Mouse (Mus musculus) heart, embryonic 10.5 days (tissue): ENCODE measurements around the gene P4htm. TPM values are rescaled to one million over a fixed set of nuclear protein-coding genes. Genes with fewer than 3 reads are reported as not detected.

Experiments used
- DNase-seq: peaks from one replicate; pipeline ENCODE4 v3.0.0-alpha.2; 2017; ENCODE audit warnings: low spot score
- H3K27ac ChIP-seq: fragments of 300-500 bp; sonication (generic); 2 replicates; pipeline ENCODE4 v1.5.1; 2016; ENCODE audit warnings: mild to moderate bottlenecking
- H3K27me3 ChIP-seq: fragments of 300-500 bp; sonication (generic); 2 replicates; pipeline ENCODE4 v1.6.1; 2016; ENCODE audit warnings: mild to moderate bottlenecking; ENCODE audit not compliant: poor library complexity, insufficient read depth, severe bottlenecking
- H3K36me3 ChIP-seq: fragments of 300-500 bp; sonication (generic); 2 replicates; pipeline ENCODE4 v1.6.1; 2016; ENCODE audit warnings: mild to moderate bottlenecking, moderate library complexity
- H3K4me1 ChIP-seq: fragments of 300-500 bp; sonication (generic); 2 replicates; pipeline ENCODE4 v1.6.1; 2016; ENCODE audit warnings: mild to moderate bottlenecking
- H3K4me3 ChIP-seq: fragments of 300-500 bp; sonication (generic); 2 replicates; pipeline ENCODE4 v1.5.1; 2016; ENCODE audit warnings: mild to moderate bottlenecking, moderate library complexity
- H3K9me3 ChIP-seq: fragments of 300-500 bp; sonication (generic); 2 replicates; pipeline ENCODE4 v1.6.1; 2016; ENCODE audit warnings: mild to moderate bottlenecking, moderate library complexity
- WGBS: fragments of 180-500 bp; shearing (Covaris S2); methylation state at CpG from one replicate; pipeline ENCODE4 v1.1.7; 2016; 5-methylcytosine and 5-hydroxymethylcytosine counted together
- microRNA counts: library from miRNA; unstranded; fragments of <30 nt; microRNA quantifications from one replicate; lab custom pipeline; 2017
- microRNA-seq: library from miRNA; unstranded; fragments of <30 nt; microRNA quantifications from one replicate; pipeline ENCODE4, GENCODE M21; 2017
- polyA plus RNA-seq: library from polyadenylated mRNA; unstranded; fragments of >200 nt; fragmentation: Nextera tagmentation; extraction: Ambion mirVana; gene quantifications from 2 replicates; pipeline ENCODE4 v1.2.1, GENCODE M21; 2016

P4htm gene
- polyA plus RNA-seq, 1 experiment from 2014 or later: 13.2 TPM

DNA sequence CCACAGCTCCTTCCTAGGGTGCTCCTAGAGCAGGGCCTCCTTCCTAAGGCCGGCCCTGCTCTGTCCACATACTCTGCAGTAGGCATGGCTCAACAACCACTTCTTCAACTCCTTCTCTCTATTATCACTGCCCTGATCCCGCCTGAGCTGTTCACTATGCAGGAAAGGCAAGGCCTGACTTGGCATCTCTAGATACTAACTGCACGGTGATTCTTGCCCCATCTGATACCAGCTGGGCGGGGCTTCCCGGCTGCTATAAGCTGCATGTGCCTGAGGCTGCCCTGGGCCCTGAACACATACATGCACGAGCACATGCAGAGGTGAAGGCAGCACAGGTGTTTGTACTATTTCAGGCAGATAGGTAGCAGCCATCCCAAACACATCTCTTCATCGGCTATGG, 33.3 kb downstream of the P4htm start:
- no peaks in the 10 kb centered on the region for H3K9me3 ChIP-seq
- no peaks in the 10 kb centered on the region for H3K27me3 ChIP-seq
- no peak overlapping the region for H3K27ac ChIP-seq
- H3K4me3 ChIP-seq: no peak overlapping the region
- H3K4me1 ChIP-seq: peaks cover 40% of the 10 kb centered on the region
- no peak for DNase-seq
- 81% methylated on average over 7 of the region's 7 CpGs for WGBS
- H3K36me3 ChIP-seq: peaks cover 50% of the 10 kb centered on the region

DNA sequence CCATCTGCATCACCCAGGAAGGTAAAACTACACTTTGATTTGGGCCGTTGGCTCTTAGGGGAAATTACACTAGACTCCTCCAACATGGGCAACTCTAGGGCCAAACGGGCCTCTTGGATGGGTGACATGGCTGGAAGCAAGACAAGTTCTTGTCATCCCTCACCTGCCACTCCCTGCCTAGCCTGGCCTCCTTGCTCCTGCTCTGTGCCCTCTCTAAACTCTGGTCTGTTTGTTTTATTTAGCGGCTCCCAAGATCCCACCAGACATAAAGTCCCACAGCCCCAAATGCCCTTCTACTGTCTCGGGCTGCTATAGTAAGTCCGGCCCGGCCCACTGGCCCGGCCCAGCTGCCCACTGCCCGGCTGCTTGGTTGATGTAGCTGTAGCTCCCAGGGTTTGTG, 33.8 kb downstream of the P4htm start:
- peaks cover 54% of the 10 kb centered on the region for H3K36me3 ChIP-seq
- DNase-seq: no peak
- H3K4me1 ChIP-seq: peaks cover 35% of the 10 kb centered on the region
- no peaks in the 10 kb centered on the region for H3K9me3 ChIP-seq
- WGBS: 92% methylated on average over 8 of the region's 8 CpGs
- no peak overlapping the region for H3K4me3 ChIP-seq
- H3K27me3 ChIP-seq: no peaks in the 10 kb centered on the region
- no peak overlapping the region for H3K27ac ChIP-seq

DNA sequence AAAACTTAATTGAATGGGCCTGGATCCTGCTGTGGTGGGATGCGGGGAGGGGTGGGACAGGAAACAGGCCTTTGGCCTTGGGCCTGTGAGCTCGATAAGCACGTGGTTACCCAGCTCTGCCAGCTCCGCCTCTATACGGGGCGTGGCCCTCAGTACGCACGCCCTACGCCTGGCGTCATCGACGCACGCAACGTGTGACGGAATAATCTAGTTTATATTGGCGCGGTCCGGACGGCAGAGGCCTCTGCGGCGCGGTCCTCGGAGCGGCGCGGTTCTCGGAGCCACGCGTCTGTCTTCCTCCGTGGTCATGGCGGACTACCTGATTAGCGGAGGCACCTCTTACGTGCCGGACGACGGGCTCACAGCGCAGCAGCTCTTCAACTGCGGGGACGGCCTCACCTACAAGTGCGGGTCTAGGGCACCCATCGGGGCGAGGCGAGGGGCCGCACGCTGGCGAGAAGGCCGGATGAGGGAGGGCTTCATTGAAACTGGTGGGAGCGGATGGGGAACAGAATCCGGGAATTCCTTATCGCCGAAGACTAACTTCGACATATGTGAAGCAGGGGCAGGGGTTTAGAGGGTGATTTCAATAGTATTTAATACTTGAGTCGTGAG, 37.1 kb downstream of the P4htm start, which contains the start of gene Impdh2:
Gene Impdh2, plus strand, starts transcription at position 60 of the 615 bp plus-strand sequence.
- no peaks in the 10 kb centered on the region for H3K9me3 ChIP-seq
- peak within 1 kb of the TSS; percentile 85 for H3K27ac ChIP-seq
- DNase-seq: peak; percentile 98
- H3K27me3 ChIP-seq: no peaks in the 10 kb centered on the region
- H3K36me3 ChIP-seq: peaks cover 80% of the 10 kb centered on the region
- 1% methylated on average over 53 of the region's 53 CpGs for WGBS
- H3K4me1 ChIP-seq: peaks cover 9% of the 10 kb centered on the region
- H3K4me3 ChIP-seq: peak within 1 kb of the TSS; percentile 71

DNA sequence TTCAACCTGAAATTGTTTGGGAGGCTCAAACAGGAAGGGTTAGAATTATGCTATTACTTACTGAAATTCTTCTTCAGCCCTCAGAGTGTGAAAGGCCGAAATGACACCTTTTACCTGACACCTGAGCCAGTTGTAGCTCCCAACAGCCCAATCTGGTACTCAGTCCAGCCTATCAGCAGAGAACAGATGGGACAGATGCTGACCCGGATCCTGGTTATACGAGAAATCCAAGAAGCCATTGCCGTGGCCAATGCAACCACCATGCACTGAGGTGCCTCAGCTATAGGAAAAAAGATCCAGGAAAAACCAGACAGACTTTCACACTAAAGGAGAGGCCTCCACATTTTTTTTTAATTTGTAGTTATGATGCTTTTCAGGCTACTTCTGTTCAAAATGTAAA, 38.3 kb downstream of the P4htm start:
- no peaks in the 10 kb centered on the region for H3K9me3 ChIP-seq

DNA sequence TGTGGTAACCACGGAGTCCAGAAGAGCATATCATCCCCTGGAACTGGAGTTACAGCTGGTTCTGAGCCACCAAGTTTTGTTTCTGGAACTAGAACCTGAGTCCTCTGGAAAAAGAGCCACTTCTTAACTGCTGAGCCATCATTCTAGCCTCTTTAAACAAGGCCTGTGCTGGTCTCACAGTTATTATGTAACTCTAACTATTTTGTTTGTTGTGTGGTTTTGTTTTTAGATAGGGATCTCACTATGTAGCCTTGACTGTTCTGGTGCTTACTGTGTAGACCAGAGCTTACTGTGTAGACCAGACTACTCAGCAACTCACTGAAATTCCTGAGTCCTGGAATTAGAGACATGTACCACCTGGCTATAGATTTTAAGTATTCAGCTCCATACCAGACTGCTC, 50.6 kb downstream of the P4htm start:
- no peaks in the 10 kb centered on the region for H3K27me3 ChIP-seq
- no peaks in the 10 kb centered on the region for H3K4me1 ChIP-seq
- H3K4me3 ChIP-seq: no peak overlapping the region
- WGBS: 87% methylated on average over 1 of the region's 1 CpGs
- H3K36me3 ChIP-seq: peaks cover 90% of the 10 kb centered on the region
- no peak for DNase-seq
- no peaks in the 10 kb centered on the region for H3K9me3 ChIP-seq
- H3K27ac ChIP-seq: no peak overlapping the region

More for the DNA sequence above, 38.3 kb downstream of the P4htm start:
- WGBS: 89% methylated on average over 4 of the region's 4 CpGs
- Histone ChIP-seq H3K4me3 (no peak overlapping the region), H3K27me3 (no peaks in the 10 kb centered on the region), H3K4me1 (peaks cover 9% of the 10 kb centered on the region), H3K36me3 (peaks cover 80% of the 10 kb centered on the region), H3K27ac (no peak overlapping the region)
- no peak for DNase-seq

DNA sequence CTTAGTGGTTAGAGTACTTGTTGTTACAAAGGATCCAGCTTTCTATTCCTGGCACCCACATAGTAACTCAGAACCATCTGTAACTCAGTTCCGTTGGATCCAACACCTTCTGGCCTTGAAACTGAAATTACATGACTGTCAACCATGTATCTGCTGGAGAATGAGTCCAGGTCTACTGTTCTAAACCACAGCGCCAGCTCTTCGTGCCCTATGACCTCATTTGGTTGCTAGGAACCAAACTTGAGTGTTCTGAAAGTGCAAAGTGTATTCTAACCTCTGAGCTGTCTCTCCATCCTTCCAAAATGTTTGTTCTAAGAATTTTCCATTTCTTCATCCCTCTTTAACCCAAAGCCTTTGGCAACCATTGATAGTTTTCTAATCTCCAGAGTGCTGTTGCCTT, 51.5 kb downstream of the P4htm start:
- Histone ChIP-seq H3K4me3 (no peak overlapping the region), H3K9me3 (no peaks in the 10 kb centered on the region), H3K27ac (no peak overlapping the region), H3K36me3 (peaks cover 95% of the 10 kb centered on the region), H3K4me1 (no peaks in the 10 kb centered on the region), H3K27me3 (no peaks in the 10 kb centered on the region)
- 94% methylated on average over 3 of the region's 3 CpGs for WGBS
- DNase-seq: no peak

DNA sequence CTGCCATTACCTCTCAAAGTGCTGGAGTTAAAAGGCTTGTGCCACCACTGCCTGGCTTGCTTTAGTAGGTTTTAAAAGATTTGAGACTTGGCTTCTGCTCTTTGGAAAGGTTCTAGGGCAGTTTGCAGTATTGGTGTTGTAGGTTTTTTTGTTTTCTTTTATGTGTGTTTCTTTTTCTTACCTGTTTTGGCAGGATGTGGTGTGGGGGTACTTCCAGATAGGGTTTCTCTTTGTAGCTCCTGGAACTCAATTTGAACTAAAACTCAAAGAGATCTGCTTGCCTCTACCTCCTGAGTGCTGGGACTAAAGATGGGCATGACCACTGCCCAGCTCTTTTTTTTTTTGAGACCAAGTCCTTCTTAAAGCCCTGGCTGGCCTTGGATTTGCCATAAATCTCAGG, 56.6 kb downstream of the P4htm start:
- peaks cover 94% of the 10 kb centered on the region for H3K36me3 ChIP-seq
- no peaks in the 10 kb centered on the region for H3K27me3 ChIP-seq
- no peak overlapping the region for H3K27ac ChIP-seq
- no peak overlapping the region for H3K4me3 ChIP-seq
- no peak for DNase-seq
- no peaks in the 10 kb centered on the region for H3K4me1 ChIP-seq
- H3K9me3 ChIP-seq: no peaks in the 10 kb centered on the region

DNA sequence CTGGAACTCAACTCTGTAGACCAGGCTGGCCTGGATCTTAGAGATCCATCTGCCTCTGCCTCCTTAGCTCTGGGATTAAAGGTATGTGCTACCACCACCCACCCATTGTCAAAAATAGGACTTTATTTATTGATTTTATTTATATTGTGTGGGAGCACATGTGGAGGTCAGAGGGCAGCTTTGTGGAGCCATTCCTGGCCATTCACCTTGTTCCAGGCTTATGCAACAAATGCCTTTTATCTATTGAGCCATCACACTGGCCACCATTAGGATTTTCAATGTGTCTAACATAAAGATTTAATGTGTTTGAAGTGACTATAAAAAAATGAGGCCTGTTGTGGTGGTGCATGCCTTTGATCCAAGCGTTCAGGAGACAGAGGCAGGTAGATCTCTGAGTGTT, 66.0 kb downstream of the P4htm start:
- Histone ChIP-seq H3K36me3 (peaks cover 89% of the 10 kb centered on the region), H3K27ac (no peak overlapping the region)
- WGBS: 96% methylated on average over 1 of the region's 1 CpGs

DNA sequence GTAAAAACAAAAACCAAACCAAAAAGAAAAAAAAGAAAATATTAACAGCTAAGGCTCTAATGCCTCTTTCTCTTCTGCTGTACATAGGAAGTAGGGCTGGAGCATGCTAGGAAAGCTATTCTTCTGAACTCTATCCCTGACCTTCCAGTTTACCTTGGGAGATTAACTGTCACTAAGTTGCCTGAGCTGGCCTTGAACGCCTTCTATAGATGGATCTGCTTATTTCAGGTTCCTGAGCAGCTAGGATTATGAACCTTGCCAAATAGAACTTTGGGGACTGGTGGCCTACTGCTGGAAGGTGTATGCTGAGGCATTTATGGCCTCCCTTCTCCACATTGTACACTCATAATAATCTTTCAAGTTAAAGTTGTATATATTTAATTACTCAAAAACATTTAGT, 66.5 kb downstream of the P4htm start:
- 88% methylated on average over 1 of the region's 1 CpGs for WGBS
- no peak overlapping the region for H3K27ac ChIP-seq
- H3K4me3 ChIP-seq: no peak overlapping the region
- peaks cover 83% of the 10 kb centered on the region for H3K36me3 ChIP-seq
- H3K27me3 ChIP-seq: no peaks in the 10 kb centered on the region
- no peaks in the 10 kb centered on the region for H3K4me1 ChIP-seq
- no peak for DNase-seq
- H3K9me3 ChIP-seq: no peaks in the 10 kb centered on the region

More for the DNA sequence above, 66.0 kb downstream of the P4htm start:
- Histone ChIP-seq H3K4me1 (no peaks in the 10 kb centered on the region), H3K4me3 (no peak overlapping the region), H3K27me3 (no peaks in the 10 kb centered on the region), H3K9me3 (no peaks in the 10 kb centered on the region)
- no peak for DNase-seq

MicroRNA genes within 50 kb of the gene (microRNA counts, 519-probe panel; counts per million panel counts)
- microRNA mmu-miR-191 (lab: Ali Mortazavi, UCI) (5,355 counts per million, percentile 47 among the panel's probes with 10 or more counts), microRNA mmu-miR-425 (lab: Ali Mortazavi, UCI) (4,397 counts per million, percentile 27 among the panel's probes with 10 or more counts)

Small RNA genes within 50 kb of the gene (microRNA-seq; reads per million reads assigned to microRNA genes)
- not detected for gene Gm24083
- gene Mir191: not detected
- 2,792 reads per million, percentile 86 among the genes with 10 or more reads in this experiment for gene Mir425

Other genes starting within 250 kb of the P4htm start
- gene Usp4, start 249.8 kb downstream of the P4htm start, polyA plus RNA-seq: 114 and 122 TPM in 2 replicates
- gene 1700102P08Rik, start 204.9 kb downstream of the P4htm start, polyA plus RNA-seq: 0.34 TPM in 2 replicates
- 1.1 and 1.5 TPM in 2 replicates for gene Ccdc36, start 169.2 kb downstream of the P4htm start, polyA plus RNA-seq
- not detected in 2 replicates for gene BC048562, start 161.2 kb downstream of the P4htm start, polyA plus RNA-seq
- 46.6 and 61.1 TPM in 2 replicates for gene Ccdc71, start 137.1 kb downstream of the P4htm start, polyA plus RNA-seq
- 86.8 and 106 TPM in 2 replicates for gene Klhdc8b, start 136.1 kb downstream of the P4htm start, polyA plus RNA-seq
- gene Lamb2, start 117.9 kb downstream of the P4htm start, polyA plus RNA-seq: 46.3 and 57.4 TPM in 2 replicates
- gene Usp19, start 107.1 kb downstream of the P4htm start, polyA plus RNA-seq: 78.6 and 84.1 TPM in 2 replicates
- 83.2 and 95.8 TPM in 2 replicates for gene Qars, start 90.0 kb downstream of the P4htm start, polyA plus RNA-seq
- gene Qrich1, start 80.9 kb downstream of the P4htm start, polyA plus RNA-seq: 117 and 129 TPM in 2 replicates
- gene Impdh2, start 37.4 kb downstream of the P4htm start, polyA plus RNA-seq: 155 and 194 TPM in 2 replicates
- gene Ndufaf3, start 30.2 kb downstream of the P4htm start, polyA plus RNA-seq: 50.5 and 58.6 TPM in 2 replicates
- gene Dalrd3, start 27.8 kb downstream of the P4htm start, polyA plus RNA-seq: 106 and 122 TPM in 2 replicates
- gene Wdr6, start 18.9 kb downstream of the P4htm start, polyA plus RNA-seq: 99.6 and 105 TPM in 2 replicates
- 50.3 and 52.0 TPM in 2 replicates for gene Arih2, start 51.7 kb upstream of the P4htm start, polyA plus RNA-seq
- 53.0 and 53.7 TPM in 2 replicates for gene Slc25a20, start 64.4 kb upstream of the P4htm start, polyA plus RNA-seq
- gene Prkar2a, start 91.6 kb upstream of the P4htm start, polyA plus RNA-seq: 26.5 and 29.1 TPM in 2 replicates
- 48.1 and 63.9 TPM in 2 replicates for gene Ip6k2, start 186.1 kb upstream of the P4htm start, polyA plus RNA-seq
- 9.2 and 10.8 TPM in 2 replicates for gene Nckipsd, start 210.7 kb upstream of the P4htm start, polyA plus RNA-seq
- 0.13 and 0.26 TPM in 2 replicates for gene Celsr3, start 228.7 kb upstream of the P4htm start, polyA plus RNA-seq